Mouse (Mus musculus) retina, adult 2 months (tissue): ENCODE results near the gene Wnk2.

Experiments used
- DNase-seq: peaks from one replicate; pipeline ENCODE4 v3.0.0-alpha.2; 2012; ENCODE audit warnings: low read depth, low spot score

The Wnk2 gene

GRCm38 (mm10) chr13:49143323-49143722, 4.5 kb downstream of the Wnk2 start:
- no peak for DNase-seq

GRCm38 (mm10) chr13:49142396-49142795, 5.4 kb downstream of the Wnk2 start:
- no peak for DNase-seq

GRCm38 (mm10) chr13:49140567-49140966, 7.2 kb downstream of the Wnk2 start:
- DNase-seq = no peak

GRCm38 (mm10) chr13:49134491-49134890, 13.3 kb downstream of the Wnk2 start:
- no peak for DNase-seq

- no peak for DNase-seq
Observed at GRCm38 (mm10) chr13:49133125-49133524, 14.7 kb downstream of the Wnk2 start.

GRCm38 (mm10) chr13:49131946-49132687, 15.7 kb downstream of the Wnk2 start:
- DNase-seq = no peak

GRCm38 (mm10) chr13:49131342-49131855, 16.4 kb downstream of the Wnk2 start:
- DNase-seq = no peak

- no peak for DNase-seq
Observed at GRCm38 (mm10) chr13:49129845-49130244, 18.0 kb downstream of the Wnk2 start.

- DNase-seq = no peak
Observed at GRCm38 (mm10) chr13:49129154-49129553, 18.7 kb downstream of the Wnk2 start.

GRCm38 (mm10) chr13:49127844-49128631, 19.8 kb downstream of the Wnk2 start:
- no peak for DNase-seq

- no peak for DNase-seq
Observed at GRCm38 (mm10) chr13:49122106-49122505, 25.7 kb downstream of the Wnk2 start.

GRCm38 (mm10) chr13:49117563-49117962, 30.3 kb downstream of the Wnk2 start:
- no peak for DNase-seq

GRCm38 (mm10) chr13:49114921-49115320, 32.9 kb downstream of the Wnk2 start:
- no peak for DNase-seq

GRCm38 (mm10) chr13:49114116-49114515, 33.7 kb downstream of the Wnk2 start:
- DNase-seq = no peak

- no peak for DNase-seq
Observed at GRCm38 (mm10) chr13:49113345-49113744, 34.5 kb downstream of the Wnk2 start.

- DNase-seq = no peak
Observed at GRCm38 (mm10) chr13:49112652-49113051, 35.2 kb downstream of the Wnk2 start.

GRCm38 (mm10) chr13:49109665-49110064, 38.1 kb downstream of the Wnk2 start:
- DNase-seq = no peak

- no peak for DNase-seq
Observed at GRCm38 (mm10) chr13:49108119-49108846, 39.5 kb downstream of the Wnk2 start.

GRCm38 (mm10) chr13:49103913-49104312, 43.9 kb downstream of the Wnk2 start:
- DNase-seq = no peak

- no peak for DNase-seq
Observed at GRCm38 (mm10) chr13:49103235-49103634, 44.6 kb downstream of the Wnk2 start.

GRCm38 (mm10) chr13:49100417-49100816, 47.4 kb downstream of the Wnk2 start:
- DNase-seq = no peak

- no peak for DNase-seq
Observed at GRCm38 (mm10) chr13:49096826-49097225, 51.0 kb downstream of the Wnk2 start.
